Mouse (Mus musculus): ENCODE measurements at regions not wholly inside any gene's neighbourhood (a gene's known extent, or its start where the extent isn't known, plus 50 kb on each side); places are given as distances from the start of the nearest gene placed in this dataset.

DNA sequence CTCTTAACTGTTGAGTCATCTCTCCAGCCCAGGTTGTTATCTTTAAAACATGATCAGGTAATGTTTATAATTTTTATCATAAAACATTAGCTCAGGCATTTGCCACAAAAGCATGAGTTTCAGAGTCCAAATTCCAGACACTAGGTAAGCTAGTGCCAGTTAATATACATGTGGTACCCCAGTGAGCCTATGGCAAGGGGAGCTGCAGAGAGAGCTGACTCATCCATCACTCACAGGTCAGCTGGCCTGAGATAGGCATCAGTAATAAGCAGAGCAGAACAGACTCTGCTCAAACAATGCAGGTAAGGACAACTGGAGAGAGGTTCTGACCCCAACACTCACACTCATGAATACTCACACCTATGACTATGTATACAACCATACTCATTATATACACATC is 144.6 kb upstream of the Sgcd start:
- no peaks in the 10 kb centered on the region for H3K9me3 ChIP-seq (replicated peaks)
- no peaks in the 10 kb centered on the region for H3K27me3 ChIP-seq (replicated peaks)
- no peak overlapping the region for H3K4me3 ChIP-seq
- H3K4me1 ChIP-seq (replicated peaks): no peaks in the 10 kb centered on the region
- H3K36me3 ChIP-seq: no peaks in the 10 kb centered on the region
- no peak overlapping the region for H3K27ac ChIP-seq (ENCODE audit: poor library complexity, severe bottlenecking)
- ATAC-seq (ENCODE audit: insufficient number of reproducible peaks, low FRiP score): no peak
- no peak overlapping the region for H3K9ac ChIP-seq
- H3K4me2 ChIP-seq: no peak overlapping the region

DNA sequence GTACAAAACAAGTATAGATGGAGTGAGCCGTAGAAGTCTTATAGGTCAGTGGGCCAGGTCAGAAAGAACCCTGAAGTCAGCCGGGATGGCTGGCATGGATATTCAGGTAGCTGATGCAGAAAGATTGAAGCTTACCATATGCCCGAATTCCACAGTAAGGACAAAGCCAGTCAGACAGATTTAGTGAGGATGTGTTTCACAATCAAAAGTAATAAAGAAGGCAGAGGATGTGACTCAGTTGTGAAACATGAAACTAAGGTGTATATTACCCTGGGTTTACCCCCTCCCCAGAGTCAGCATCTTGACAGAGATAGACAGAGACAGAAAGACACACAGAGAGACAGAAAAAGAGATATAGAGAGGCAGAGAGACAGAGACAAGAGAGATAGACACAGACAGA is 109.3 kb upstream of the Sgcd start:
- Histone ChIP-seq H3K4me2 (no peak overlapping the region), H3K27me3 (replicated peaks) (no peaks in the 10 kb centered on the region), H3K4me1 (replicated peaks) (no peaks in the 10 kb centered on the region), H3K9me3 (replicated peaks) (no peaks in the 10 kb centered on the region), H3K4me3 (no peak overlapping the region), H3K36me3 (no peaks in the 10 kb centered on the region), H3K27ac (ENCODE audit: poor library complexity, severe bottlenecking) (no peak overlapping the region), H3K9ac (no peak overlapping the region)
- 80% methylated on average over 3 of the region's 3 CpGs for WGBS
- ATAC-seq (ENCODE audit: insufficient number of reproducible peaks, low FRiP score): no peak

GRCm38 (mm10) chr11:48097455-48097854 is 108.7 kb upstream of the Sgcd start:
- Histone ChIP-seq H3K9me3 (replicated peaks) (no peaks in the 10 kb centered on the region), H3K4me2 (no peak overlapping the region), H3K4me3 (no peak overlapping the region), H3K4me1 (replicated peaks) (no peaks in the 10 kb centered on the region), H3K36me3 (no peaks in the 10 kb centered on the region), H3K27ac (ENCODE audit: poor library complexity, severe bottlenecking) (no peak overlapping the region), H3K9ac (no peak overlapping the region), H3K27me3 (replicated peaks) (no peaks in the 10 kb centered on the region)
- 86% methylated on average over 6 of the region's 6 CpGs for WGBS
- no peak for ATAC-seq (ENCODE audit: insufficient number of reproducible peaks, low FRiP score)

GRCm38 (mm10) chr11:48067072-48067471 is 78.3 kb upstream of the Sgcd start:
- H3K36me3 ChIP-seq: no peaks in the 10 kb centered on the region
- no peaks in the 10 kb centered on the region for H3K27me3 ChIP-seq (replicated peaks)
- no peak overlapping the region for H3K9ac ChIP-seq
- 63% methylated on average over 3 of the region's 3 CpGs for WGBS
- H3K27ac ChIP-seq (ENCODE audit: poor library complexity, severe bottlenecking): no peak overlapping the region
- H3K4me2 ChIP-seq: no peak overlapping the region
- H3K4me1 ChIP-seq (replicated peaks): no peaks in the 10 kb centered on the region
- H3K4me3 ChIP-seq: no peak overlapping the region
- no peaks in the 10 kb centered on the region for H3K9me3 ChIP-seq (replicated peaks)
- no peak for ATAC-seq (ENCODE audit: insufficient number of reproducible peaks, low FRiP score)

DNA sequence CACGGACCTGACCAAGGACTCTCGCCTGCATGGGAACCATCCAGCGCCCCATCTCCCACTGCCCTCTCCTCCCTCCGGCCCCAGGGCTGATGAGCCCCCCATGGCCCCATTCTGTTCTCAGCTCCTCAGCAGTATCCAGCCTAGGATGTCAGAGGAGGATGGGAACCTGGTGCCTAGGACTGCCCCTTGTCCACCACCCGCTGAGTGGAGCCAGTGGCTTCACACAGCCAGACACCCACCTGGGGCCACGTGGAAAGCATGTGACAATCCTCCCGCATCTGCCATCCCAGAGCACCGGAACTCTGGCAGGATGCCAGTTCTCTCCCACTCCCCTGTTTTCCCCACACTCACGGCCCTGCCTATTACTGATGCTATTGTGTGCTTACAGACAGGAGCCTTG is 75.0 kb upstream of the Sgcd start:
- no peaks in the 10 kb centered on the region for H3K4me1 ChIP-seq (replicated peaks)
- no peak overlapping the region for H3K27ac ChIP-seq (ENCODE audit: poor library complexity, severe bottlenecking)
- H3K27me3 ChIP-seq (replicated peaks): no peaks in the 10 kb centered on the region
- ATAC-seq (ENCODE audit: insufficient number of reproducible peaks, low FRiP score): no peak
- H3K36me3 ChIP-seq: no peaks in the 10 kb centered on the region
- no peak overlapping the region for H3K4me3 ChIP-seq
- no peak overlapping the region for H3K9ac ChIP-seq
- 80% methylated on average over 9 of the region's 9 CpGs for WGBS
- no peaks in the 10 kb centered on the region for H3K9me3 ChIP-seq (replicated peaks)
- H3K4me2 ChIP-seq: no peak overlapping the region

DNA sequence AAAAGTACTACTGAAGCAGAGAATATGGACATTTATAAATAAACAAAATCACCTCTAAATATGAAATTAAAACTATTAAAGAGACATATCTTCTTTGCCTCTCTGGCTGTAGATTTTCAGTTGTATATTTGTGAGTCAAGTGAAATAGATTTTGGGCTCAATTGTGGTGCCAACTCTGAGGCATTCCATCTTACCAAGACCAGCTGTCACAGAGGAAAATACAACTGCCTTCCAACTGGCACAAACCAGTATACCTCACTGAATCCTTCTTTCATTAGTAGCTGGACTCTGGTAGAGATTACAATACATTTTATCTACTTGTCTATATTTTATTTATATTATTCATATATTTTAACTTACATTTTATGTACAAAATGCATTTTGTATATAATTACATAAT is 72.7 kb upstream of the Sgcd start:
- Histone ChIP-seq H3K27me3 (replicated peaks) (no peaks in the 10 kb centered on the region), H3K4me2 (no peak overlapping the region), H3K27ac (ENCODE audit: poor library complexity, severe bottlenecking) (no peak overlapping the region), H3K4me3 (no peak overlapping the region), H3K36me3 (no peaks in the 10 kb centered on the region), H3K9me3 (replicated peaks) (no peaks in the 10 kb centered on the region), H3K9ac (no peak overlapping the region), H3K4me1 (replicated peaks) (no peaks in the 10 kb centered on the region)
- no peak for ATAC-seq (ENCODE audit: insufficient number of reproducible peaks, low FRiP score)

GRCm38 (mm10) chr11:48051156-48051866 is 62.5 kb upstream of the Sgcd start:
- Histone ChIP-seq H3K4me3 (no peak overlapping the region), H3K9me3 (replicated peaks) (no peaks in the 10 kb centered on the region)
- ATAC-seq (ENCODE audit: insufficient number of reproducible peaks, low FRiP score): no peak

GRCm38 (mm10) chr11:48048311-48048710 is 59.5 kb upstream of the Sgcd start:
- no peak overlapping the region for H3K9ac ChIP-seq
- H3K4me3 ChIP-seq: no peak overlapping the region
- no peak overlapping the region for H3K27ac ChIP-seq (ENCODE audit: poor library complexity, severe bottlenecking)
- WGBS: 74% methylated on average over 1 of the region's 1 CpGs
- H3K9me3 ChIP-seq (replicated peaks): no peaks in the 10 kb centered on the region
- no peak overlapping the region for H3K4me2 ChIP-seq
- no peak for ATAC-seq (ENCODE audit: insufficient number of reproducible peaks, low FRiP score)
- H3K4me1 ChIP-seq (replicated peaks): no peaks in the 10 kb centered on the region
- no peaks in the 10 kb centered on the region for H3K27me3 ChIP-seq (replicated peaks)
- H3K36me3 ChIP-seq: no peaks in the 10 kb centered on the region

More at GRCm38 (mm10) chr11:48051156-48051866, 62.5 kb upstream of the Sgcd start:
- Histone ChIP-seq H3K4me1 (replicated peaks) (no peaks in the 10 kb centered on the region), H3K36me3 (no peaks in the 10 kb centered on the region), H3K27me3 (replicated peaks) (no peaks in the 10 kb centered on the region), H3K4me2 (no peak overlapping the region), H3K27ac (ENCODE audit: poor library complexity, severe bottlenecking) (no peak overlapping the region), H3K9ac (no peak overlapping the region)
- 66% methylated on average over 3 of the region's 3 CpGs for WGBS

All from heart, embryonic 12.5 days (tissue).